Mouse (Mus musculus) lung, adult 18-20 months (tissue): ENCODE results near the gene Itgb1bp1.
A peak's percentile ranks its signal among the peaks of the same experiment; 100 is the strongest.

Experiments
- DNase-seq, 2 experiments: peaks; one replicate each; pipeline ENCODE4 v3.0.0; 2022; ENCODE audit warnings: mixed read lengths in 2 of 2

Itgb1bp1 gene

DNA sequence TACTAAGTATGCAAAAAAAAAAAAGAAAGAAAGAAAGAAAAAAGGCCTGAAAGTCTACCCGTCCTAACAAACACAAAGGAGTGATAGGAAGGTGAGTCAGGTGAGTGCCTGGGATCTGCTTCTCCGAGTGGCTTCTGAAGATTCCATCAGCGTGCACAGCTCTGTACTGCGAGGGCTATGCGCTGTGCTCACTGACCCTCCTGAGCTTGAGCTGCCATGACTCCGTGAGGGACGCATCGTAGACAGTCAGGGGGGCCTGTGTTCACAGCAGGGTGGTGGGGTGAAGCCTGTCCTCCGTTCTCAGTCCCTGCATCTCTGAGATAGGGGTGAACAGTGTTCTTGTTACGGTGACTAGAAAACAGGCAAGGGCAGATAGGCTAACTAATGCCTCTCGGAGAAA is 12.8 kb upstream of the Itgb1bp1 start:
- no peak for DNase-seq

DNA sequence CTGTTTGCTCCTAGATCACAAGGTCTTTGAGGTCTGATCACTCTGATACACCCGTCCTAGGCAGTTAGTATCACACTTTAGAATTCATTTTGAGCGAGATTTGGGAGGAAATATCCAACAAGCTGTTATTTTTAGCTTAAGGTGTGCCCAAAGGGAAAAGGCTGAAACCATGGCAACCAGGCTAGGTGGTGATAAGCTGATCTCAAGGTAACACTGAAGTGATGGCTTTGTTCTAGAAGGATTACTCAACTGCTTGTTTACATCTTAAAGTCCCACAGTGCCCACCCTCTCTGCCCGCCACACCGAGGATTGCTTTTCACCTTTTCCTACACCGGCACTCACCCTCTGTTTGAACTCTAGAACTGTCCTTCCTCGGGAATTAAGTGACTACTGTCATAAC is 3.6 kb upstream of the Itgb1bp1 start:
- DNase-seq: peak; percentile 54 to 73

DNA sequence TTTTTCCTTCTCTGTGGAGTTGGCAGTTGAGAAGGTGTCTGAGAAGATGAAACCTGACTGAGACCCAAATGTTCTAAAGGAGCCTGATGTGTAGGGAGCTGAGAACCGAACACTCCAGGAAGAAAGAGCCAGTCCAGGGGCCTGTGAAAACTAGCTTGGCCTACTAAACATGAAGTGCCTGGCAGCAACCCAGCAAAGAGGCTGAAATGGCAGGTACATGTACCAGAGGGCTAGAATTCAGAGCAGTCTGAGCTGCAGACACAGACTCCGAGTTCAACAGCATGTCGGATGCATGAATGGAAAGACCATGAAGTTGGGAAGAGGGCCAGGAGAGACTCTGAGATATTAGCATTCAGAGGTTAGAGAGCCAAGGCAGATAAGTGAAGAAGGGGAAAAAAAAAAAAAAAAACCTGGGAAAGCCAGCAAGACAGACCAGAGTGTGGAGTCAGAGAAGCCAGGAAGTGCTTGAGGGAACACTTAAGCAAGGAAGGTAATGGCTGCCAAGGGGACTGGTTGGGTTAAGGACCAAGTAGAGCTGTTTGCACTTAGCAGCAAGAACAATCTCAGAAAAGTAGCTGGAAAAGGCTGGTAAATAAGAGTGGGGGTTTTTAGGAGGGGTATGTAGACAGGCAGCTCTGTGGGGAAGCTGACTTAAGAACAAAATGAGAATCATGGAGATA is 2.8 kb upstream of the Itgb1bp1 start:
- DNase-seq: peak; percentile 71 to 77

DNA sequence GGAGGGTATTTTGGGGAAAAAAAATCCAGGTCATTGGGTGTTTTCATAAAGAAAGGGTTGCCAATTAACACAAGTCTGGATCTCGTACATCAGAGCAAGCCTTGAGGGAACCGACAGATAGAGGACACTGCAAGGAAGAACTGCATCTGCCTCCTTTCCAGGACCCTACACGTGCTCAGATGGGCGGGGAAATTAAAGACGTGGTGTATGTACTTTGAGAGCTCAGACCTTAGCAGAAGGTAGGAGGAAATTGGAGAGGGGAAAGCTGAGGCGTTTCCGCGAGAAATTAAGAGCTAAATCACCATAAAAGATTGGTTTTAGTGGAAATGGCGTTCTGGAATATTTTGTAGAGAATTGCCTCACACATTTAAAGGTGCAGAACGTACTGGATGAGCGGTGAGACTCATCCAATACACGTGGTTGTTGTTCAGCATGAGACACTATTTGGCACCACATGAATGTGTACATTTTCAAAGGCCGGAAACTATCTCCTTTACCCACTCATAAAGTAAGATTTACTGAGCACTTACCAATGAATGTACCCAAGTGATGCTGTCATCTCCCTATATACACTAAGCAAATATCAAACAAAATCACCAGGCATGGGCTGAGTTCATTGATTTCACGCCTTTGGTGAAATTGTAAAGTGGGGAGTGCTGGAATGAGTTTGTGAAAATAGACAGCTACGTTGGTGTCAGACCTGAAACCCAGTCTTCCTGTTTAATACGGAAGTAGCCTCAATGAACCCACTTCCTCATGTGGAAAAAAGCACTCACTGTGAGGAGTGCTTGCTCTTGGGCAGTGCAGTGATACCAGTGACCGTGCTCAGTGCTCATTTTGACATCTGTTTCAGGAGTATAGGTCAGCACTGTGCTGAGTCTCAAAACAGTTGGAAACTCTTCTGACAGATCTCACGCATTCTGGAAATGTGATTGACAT is 897 bp upstream of the Itgb1bp1 start:
- DNase-seq: peak; percentile 22 to 26

DNA sequence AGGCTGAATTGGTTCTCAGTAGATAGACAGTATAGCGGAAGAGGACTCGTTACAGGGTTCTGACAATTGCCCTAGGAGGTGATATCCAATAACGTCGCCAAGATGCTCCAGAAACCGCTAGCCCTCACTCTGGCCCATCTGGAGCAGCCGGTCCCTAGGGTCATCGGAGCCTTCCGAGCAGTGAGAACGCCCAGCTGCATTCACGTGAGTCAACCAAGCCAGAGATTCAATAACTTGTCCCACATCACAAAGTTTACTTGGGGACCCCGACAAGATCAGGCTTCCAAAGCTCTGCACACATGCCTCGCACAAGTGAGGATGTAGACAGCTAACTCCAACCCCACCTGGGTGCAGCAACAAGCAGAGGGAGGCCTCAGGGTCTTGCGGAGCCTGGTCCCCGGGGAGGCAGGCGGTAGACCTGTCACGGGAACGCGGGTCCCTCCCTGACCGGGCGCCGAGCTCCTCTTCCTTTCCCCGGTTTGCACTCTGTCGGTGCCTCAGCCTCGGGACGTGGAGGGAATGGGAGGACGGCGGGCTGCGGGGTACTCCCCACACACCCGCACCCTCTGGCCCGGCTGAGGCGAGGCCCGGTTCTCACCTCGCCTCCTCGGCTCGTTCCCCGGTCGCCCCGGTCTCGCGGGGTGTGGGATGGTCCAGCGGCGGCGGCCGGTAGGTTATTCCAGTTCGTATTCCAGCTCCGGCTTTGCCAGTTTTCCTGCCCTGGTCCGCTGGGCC is 409 bp downstream of the Itgb1bp1 start:
- no peak for DNase-seq

DNA sequence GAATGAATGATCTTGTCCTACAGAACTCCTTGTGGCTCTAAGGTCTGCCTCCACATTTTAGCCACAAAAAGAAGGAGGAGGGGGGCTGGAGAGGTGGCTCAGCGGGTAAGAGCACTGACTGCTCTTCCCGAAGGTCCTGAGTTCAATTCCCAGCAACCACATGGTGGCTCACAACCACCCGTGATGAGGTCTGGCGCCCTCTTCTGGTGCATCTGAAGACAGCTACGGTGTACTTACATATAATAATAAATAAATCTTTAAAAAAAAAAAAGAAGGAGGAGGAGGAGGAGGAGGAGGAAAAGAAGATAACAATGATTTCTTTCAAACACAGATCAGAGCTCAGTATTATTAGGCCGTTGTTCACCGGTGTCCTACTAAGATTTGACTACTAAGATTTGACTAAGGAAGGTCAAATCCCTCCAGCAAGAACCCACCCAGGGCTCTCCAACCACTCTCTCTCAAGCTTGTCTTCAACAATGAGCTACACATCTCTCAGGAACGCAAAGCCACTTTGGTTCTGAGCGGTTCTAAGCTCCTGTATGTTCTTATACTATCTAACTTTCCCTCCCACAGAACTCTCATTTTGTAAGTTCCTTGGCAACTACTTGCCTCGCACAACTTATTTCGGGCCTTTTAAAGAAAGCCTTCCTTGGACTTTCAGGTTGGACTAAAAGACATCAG is 1.2 kb downstream of the Itgb1bp1 start, which contains the start of gene Cpsf3:
Gene Cpsf3, plus strand, starts transcription at position 631 of the 681 bp plus-strand sequence.
- DNase-seq: no peak

DNA sequence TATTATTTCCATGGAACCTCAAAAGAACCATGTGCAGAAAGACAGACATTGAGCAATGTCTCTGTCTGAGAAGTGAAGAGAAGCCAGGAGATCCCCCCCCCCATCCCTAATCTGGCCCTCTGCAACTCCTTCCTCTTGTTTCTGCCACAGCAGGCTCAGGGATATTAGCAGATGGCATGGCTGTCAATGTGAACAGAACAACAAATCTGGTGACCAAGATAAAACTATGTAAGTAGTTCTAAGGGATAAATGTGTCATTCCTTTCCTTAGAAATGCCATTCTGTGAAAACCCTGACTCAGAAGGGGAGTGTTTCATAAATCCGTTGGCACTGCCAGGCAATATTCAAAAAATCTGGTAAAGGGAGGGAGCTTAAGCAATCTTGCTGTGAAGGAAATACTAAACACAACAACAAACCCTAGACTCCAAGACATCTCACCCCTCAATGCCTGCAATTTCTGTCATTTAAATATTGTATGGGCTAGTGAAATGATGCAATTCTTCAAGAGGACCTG is 8.7 kb downstream of the Itgb1bp1 start:
- DNase-seq: no peak

DNA sequence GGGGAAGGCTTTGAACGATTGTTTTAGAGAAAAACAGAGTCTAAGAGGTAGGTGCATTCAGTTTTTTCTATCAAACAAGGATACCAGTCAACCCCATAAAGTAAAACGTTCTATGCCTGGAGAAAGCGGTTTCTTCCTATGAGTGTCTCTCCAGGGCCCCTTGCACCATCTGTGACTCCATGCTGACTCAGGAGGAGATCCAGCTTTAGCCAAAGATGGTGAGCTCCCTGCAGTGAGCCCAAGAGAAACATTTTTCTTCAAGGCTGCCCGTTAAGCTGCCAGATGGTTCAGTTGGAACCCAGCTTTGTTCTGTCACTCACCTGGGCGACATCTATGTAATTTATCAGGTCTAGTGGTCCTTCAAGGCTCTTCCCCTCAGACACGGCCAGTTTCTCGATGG is 11.6 kb downstream of the Itgb1bp1 start:
- no peak for DNase-seq

DNA sequence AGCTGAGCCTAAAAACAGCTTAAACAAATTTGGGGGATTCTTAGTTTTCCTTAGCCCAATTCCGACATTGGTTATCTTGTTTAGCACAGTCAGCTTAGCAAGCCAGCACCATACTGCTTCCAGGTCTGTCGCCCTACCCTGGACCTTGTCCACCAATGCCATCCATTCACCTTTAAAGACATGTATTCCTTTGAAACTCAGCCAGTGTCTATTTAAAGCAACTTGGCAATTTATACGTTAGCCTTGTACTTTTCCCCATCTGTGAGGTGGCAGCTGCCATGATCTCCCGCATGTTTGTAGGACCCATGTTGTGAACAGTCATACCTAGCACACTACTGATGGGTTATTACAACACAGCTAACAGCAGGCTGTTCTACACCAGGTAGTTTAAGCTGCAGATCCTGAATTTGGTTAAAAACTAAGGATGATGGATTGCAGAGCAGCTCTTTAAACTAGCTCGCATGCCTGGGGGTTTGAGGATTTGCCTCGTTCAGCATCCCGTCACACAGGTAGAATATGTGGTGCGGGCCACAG is 17.9 kb downstream of the Itgb1bp1 start:
- no peak for DNase-seq

DNA sequence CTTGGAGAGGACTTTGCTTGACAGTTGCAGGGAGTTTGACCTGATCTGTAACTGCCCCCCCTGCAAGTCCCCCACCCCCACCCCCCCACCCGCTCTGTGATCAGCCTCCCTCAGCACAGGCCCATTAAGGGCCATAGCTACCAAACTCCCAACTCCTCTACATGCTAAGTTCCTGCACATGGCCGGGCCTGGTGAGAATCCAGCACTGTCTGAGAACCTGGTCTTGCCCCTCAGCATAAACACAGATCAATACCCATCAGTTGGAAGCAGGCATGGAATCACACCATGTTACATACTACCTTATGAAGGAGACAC is 19.3 kb downstream of the Itgb1bp1 start:
- no peak for DNase-seq

DNA sequence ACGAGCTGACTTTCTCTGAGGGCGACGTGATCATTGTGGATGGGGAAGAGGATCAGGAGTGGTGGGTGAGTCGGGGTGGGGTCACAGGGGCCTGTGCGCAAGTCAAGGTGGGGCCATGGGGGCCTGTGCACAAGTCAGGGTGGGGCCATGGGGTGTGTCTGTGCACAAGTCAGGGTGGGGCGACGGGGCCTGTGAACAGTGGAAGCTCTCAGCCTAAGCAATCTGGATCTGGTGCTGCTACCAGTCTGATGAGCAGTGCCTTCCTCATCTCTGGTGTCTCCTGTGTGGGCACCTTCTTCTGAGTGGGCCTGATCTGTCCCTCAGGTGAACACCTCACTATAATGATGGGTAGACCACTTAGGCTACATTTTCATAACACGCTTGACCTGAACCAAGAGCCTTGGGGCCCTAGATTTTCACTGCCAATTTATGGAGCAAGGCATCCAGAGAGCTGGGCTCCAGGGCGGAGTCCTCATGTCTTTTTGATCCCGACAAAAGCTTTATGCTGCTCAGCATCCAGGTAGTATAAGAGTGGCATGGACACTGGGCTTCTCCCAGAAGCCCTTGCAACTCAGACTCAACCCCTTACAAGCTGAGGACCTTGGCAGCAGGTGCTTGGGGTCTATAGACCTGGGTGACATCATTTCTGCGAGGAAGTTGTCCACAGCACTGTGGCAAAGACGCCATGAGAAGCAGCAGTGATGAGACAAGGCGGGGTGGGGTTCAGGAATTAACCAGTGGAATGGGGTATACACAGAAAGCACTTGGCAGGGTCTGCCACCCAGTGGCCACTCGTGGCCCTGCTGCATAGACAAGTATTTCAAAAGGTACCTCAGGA is 19.9 kb downstream of the Itgb1bp1 start:
- DNase-seq: peak; percentile 55 to 75

DNA sequence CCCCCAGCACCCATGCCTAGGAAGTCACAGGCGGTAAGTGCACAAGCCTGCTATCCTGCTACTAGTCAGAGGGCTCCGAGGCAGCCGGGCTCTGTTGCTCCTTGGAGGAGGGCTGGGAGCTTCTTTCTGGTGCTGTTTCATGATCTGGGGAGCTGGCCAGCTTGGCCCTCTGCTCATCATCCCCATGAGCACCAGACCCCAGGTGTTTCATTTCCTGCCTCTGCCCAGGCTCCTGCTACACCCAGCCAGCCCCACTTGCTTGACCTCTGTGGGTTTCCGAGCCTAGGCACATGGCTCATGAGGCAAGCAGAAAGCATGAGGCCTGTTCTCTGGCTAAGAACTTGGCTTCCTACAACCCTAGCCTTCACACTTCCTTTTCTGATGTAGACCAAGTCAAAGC is 20.6 kb downstream of the Itgb1bp1 start:
- no peak for DNase-seq

DNA sequence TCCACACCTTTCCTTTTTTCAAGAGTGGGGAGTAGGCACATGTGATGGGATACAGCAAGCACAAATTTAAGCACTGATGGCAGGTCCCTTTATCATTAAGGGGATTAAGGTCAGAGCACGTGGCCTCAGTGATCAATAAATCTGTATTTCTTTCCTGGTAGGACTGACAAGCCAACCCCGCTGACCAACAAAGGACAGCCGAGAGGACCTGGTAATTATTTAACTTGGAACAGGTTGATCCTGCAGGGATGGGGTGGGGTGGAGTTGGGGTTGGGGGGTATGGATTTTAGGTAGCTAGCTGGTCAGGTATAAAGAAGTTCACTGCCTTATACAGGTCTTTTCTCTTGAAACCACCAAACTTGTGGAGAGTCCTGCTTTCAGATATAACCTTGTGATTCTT is 21.1 kb downstream of the Itgb1bp1 start:
- no peak for DNase-seq

DNA sequence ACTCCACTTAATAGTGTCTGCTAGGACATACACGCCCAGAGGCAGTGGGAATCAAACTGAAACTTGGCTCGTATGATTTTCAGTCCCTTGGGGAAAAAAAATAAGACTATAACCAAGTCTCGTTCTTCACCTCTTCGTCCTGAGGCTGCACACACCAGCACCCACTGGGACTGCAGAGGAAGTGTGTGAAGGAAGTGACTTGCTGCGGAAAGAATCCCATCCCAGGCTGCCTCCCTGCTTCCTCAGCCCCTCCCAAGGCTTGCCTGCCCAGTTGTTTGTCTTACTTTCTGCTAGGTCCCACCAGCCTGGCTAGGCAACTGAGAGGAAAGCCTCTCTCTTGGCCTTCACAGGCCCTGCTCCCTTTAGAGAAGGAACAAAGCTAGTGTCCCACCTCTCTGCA is 21.8 kb downstream of the Itgb1bp1 start:
- DNase-seq: peak; percentile 69 to 76

DNA sequence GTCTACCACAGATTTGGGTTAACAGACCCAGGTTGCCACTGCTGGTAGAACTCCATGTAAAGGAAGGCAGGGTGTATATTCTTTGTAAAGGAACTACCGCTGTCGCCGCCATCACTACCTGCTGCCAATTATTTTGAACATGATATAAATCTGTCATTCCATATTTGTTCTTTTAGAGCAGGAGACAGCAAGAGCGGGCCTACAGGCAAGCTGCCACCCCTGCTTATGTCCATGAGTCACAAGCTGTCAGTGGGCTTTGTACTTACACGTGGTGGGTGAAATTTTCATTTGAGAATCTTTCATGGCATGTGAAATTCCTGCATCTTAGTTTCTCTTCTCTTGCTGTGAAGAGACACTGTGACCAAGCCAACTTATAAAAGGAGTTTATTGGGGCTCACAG is 22.8 kb downstream of the Itgb1bp1 start:
- no peak for DNase-seq

DNA sequence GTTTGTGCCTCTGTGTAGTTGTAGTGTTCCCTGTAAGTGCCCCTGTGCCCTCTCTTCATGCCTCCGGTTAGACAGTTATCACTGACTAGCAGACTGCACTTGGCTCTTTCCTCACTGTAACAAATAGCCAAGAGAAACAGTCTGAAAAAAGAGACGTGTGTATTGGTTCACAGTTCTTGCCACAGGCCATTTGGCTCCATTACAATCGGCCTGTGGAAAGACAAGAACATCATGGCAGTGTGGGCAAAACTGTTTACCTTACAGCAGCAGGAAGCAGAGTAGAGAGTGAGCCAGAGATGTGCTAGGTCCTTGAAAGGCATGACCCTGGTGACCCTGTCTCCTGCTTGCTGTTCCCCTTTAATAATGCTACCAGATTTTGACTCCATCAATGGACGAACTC is 24.6 kb downstream of the Itgb1bp1 start:
- DNase-seq: no peak

DNA sequence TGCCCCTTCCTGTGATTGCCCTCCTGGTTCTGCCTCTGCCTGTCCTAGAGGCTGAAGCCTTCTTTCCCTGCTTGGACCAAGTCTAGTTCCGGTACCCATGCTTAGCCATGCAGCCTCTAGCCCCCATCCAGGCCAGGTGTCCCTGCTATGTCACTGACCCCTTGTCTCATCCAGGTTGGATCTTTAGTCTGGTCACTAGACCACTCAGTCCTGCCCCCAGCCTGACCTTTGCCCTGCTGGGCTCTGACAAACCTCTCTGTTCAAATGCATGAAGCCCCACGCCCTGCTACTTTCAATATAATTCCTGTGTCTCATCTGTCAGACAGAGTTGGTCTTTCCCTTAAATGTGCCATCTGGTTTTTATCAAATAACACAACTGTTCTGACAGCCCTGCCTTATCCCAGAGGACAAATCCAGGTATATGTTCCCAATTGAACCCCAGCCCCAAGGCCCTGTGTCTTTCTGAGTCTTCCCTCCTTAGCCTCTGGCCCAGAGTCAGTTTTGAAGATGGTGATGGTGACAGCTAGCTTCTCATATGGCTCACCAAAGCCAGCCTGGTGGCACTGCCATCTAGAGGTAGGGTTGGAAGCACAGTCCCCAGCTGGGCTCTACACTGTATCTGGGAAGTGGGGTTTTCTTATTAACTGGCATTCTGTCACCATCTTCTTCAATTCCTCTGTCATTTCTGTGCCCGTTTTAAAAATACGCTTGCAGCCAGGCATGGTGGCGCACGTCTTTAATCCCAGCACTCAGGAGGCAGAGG is 25.4 kb downstream of the Itgb1bp1 start:
- no peak for DNase-seq

DNA sequence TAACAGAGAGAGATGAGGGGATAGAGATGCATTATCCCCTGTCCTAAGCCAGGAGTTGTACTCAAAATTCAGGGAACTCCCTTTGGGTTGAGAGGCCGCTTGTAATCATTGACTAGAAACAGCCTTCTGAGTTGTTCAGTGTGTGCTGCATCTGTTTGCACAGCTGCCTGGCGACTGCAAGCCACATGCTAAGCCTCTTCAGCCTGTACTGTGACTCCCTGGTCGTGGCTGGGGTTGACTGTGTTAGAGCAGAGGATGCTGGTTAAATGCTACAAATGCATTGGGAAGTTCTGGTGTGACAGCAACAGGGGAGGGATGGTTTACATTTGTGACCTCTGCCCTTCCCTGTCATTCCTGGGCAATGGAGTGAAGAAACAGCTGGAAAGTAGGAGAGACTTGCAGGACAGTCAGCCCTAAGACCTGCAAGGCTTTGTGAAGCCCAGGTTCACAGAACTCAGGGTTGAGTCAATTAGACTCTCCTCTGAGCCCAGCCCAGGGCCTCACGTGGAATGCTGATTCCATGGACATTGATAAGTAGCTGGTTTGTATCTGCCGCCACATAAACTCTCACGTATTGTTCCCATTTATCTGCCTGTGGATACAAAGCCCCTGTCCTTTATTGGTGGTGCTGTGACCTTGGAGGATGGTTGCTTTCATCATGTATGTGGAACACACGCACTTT is 38.2 kb downstream of the Itgb1bp1 start:
- no peak for DNase-seq

DNA sequence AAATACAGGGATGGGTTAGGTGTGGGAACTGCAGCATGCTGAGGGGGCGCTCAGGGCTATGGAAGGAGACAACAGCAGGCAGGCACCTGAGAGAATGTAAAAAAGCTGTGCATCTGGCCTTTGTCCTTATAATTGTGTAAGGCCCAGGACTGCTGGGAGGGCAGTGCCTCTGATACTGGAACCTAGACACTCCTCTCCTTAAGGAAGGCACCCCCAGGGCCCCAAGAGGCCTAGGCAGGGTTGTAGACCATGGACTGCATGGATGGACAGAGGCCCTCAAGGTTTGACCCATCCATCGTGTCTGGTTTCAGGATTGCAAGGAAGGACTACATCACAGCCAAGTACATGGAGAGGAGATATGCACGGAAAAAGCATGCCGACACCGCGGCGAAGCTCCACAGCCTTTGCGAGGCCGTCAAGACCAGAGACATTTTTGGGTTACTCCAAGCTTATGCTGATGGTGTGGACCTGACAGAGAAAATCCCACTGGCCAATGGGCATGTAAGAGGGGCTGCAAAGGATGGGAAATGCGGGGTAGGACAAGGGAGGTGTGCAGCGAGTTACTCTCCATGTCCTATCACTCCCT is 41.6 kb downstream of the Itgb1bp1 start:
- no peak for DNase-seq

DNA sequence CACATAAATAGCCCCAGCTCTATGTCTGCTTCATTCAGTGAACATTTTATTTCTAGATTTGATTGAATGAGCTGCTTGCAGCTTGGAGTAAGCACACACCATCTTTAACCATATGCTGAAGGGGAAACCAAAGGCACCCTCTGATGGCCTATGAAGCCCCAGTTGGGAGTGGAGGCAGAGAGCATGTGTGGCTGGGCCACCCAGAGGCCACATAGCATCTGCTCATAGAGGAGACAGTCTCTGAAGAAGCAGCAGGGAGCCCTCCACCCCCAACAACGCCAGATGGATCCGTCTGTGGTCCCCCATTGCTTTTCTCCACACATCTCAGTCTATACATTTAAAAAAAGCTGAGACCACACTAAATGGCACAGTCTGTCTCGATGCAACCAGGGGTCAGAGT is 44.1 kb downstream of the Itgb1bp1 start:
- DNase-seq: no peak
